Mouse (Mus musculus) CH12.LX (cell line): Measurements from ENCODE around the gene Gm10959. TPM values are rescaled to one million over a fixed set of nuclear protein-coding genes. Genes with fewer than 3 reads are reported as not detected.
A peak's percentile ranks its signal among the peaks of the same experiment; 100 is the strongest.

Experiments
- DNase-seq: peaks from one replicate; pipeline ENCODE4 v3.0.0-alpha.2; 2013; ENCODE audit errors: extremely low read depth
- H3K27ac ChIP-seq: 2 replicates; pipeline ENCODE4 v1.5.1; 2012; ENCODE audit warnings: low read depth, mild to moderate bottlenecking, control low read depth, moderate library complexity; ENCODE audit not compliant: insufficient read depth
- H3K27me3 ChIP-seq: replicated peaks from 2 replicates; pipeline ENCODE3; 2012; ENCODE audit warnings: inconsistent platforms
- H3K36me3 ChIP-seq, 2 experiments: replicated peaks in 1 of 2; 2 replicates each; pipeline versions ENCODE3 to v1.6.1; 2012; ENCODE audit warnings: inconsistent platforms in 1 of 2, low read length in 1 of 2, mild to moderate bottlenecking in 1 of 2, mixed read lengths in 1 of 2, moderate library complexity in 1 of 2; ENCODE audit not compliant: control insufficient read depth in 1 of 2, insufficient read depth in 1 of 2
- H3K4me1 ChIP-seq, 2 experiments: 2 replicates each; pipeline ENCODE4 v1.6.1; 2012; ENCODE audit warnings: inconsistent platforms in 1 of 2, moderate library complexity in 1 of 2; ENCODE audit not compliant: insufficient read depth in 2 of 2, control insufficient read depth in 1 of 2
- H3K4me2 ChIP-seq: 2 replicates; pipeline ENCODE4 v1.6.1; 2012; ENCODE audit warnings: low read depth, mild to moderate bottlenecking, control low read depth; ENCODE audit not compliant: poor library complexity, insufficient read depth, severe bottlenecking
- H3K4me3 ChIP-seq, 3 experiments: fragments of 150-350 bp in 1 of 3; sonication (generic) in 1 of 3; replicated peaks in 1 of 3; 2 replicates each; pipeline versions ENCODE3 to v1.5.1; 2011 to 2012; ENCODE audit warnings: low read depth in 2 of 3, low read length in 2 of 3, mild to moderate bottlenecking in 2 of 3, moderate library complexity in 2 of 3, control low read depth in 1 of 3, improper control_type of control experiment in 1 of 3, inconsistent platforms in 1 of 3, mixed read lengths in 1 of 3; ENCODE audit not compliant: poor library complexity in 1 of 3
- H3K79me2 ChIP-seq: replicated peaks from 2 replicates; pipeline ENCODE4 v1.6.1; 2012; ENCODE audit warnings: mild to moderate bottlenecking, moderate library complexity; ENCODE audit not compliant: control insufficient read depth, poor library complexity, insufficient read depth, severe bottlenecking; ENCODE audit errors: extremely low read depth
- H3K9ac ChIP-seq: 2 replicates; pipeline ENCODE4 v1.6.1; 2012; ENCODE audit warnings: low read depth, mild to moderate bottlenecking, control low read depth, moderate library complexity; ENCODE audit not compliant: insufficient read depth
- H3K9me3 ChIP-seq: replicated peaks from 2 replicates; pipeline ENCODE3; 2012; ENCODE audit warnings: low read length, inconsistent platforms, mixed read lengths
- BHLHE40 ChIP-seq: IDR thresholded peaks from 2 replicates; pipeline ENCODE4 v1.6.1; 2011; ENCODE audit warnings: mild to moderate bottlenecking, low read depth, low read length, improper control_type of control experiment
- CHD1 ChIP-seq: IDR thresholded peaks from 2 replicates; pipeline ENCODE4 v1.6.1; 2012; ENCODE audit warnings: low read depth, low read length, improper control_type of control experiment, inconsistent platforms
- CTCF ChIP-seq, 2 experiments: IDR thresholded peaks in 1 of 2; conservative IDR thresholded peaks in 1 of 2; 2 replicates each; pipeline ENCODE4 v1.5.1; 2011 to 2012; ENCODE audit warnings: low read depth in 2 of 2, low read length in 2 of 2, improper control_type of control experiment in 1 of 2, inconsistent platforms in 1 of 2, mild to moderate bottlenecking in 1 of 2, moderate library complexity in 1 of 2
- E2F4 ChIP-seq: IDR thresholded peaks from 2 replicates; pipeline ENCODE4 v1.6.1; 2011; ENCODE audit warnings: low read depth, low read length, improper control_type of control experiment; ENCODE audit not compliant: insufficient replicate concordance
- ELF1 ChIP-seq: IDR thresholded peaks from 2 replicates; pipeline ENCODE4 v1.6.1; 2014; ENCODE audit warnings: low read depth, mild to moderate bottlenecking, inconsistent platforms, low read length, improper control_type of control experiment
- EP300 ChIP-seq: IDR thresholded peaks from 2 replicates; pipeline ENCODE4 v1.6.1; 2011; ENCODE audit warnings: low read length, improper control_type of control experiment
- ETS1 ChIP-seq: conservative IDR thresholded peaks from 2 replicates; pipeline ENCODE4 v1.6.1; 2012; ENCODE audit warnings: low read depth, mild to moderate bottlenecking, inconsistent platforms, low read length, improper control_type of control experiment, moderate library complexity
- JUND ChIP-seq: conservative IDR thresholded peaks from 2 replicates; pipeline ENCODE4 v1.6.1; 2011; ENCODE audit warnings: low read depth, low read length, improper control_type of control experiment
- KAT2A ChIP-seq: IDR thresholded peaks from 2 replicates; pipeline ENCODE4 v1.6.1; 2012; ENCODE audit warnings: low read length, improper control_type of control experiment, inconsistent platforms; ENCODE audit not compliant: insufficient replicate concordance
- MAX ChIP-seq: IDR thresholded peaks from 2 replicates; pipeline ENCODE4 v1.6.1; 2011; ENCODE audit warnings: low read length, improper control_type of control experiment
- MEF2A ChIP-seq: IDR thresholded peaks from 2 replicates; pipeline ENCODE4 v1.6.1; 2014; ENCODE audit warnings: low read depth, mild to moderate bottlenecking, inconsistent platforms, low read length, improper control_type of control experiment, borderline replicate concordance
- MXI1 ChIP-seq: IDR thresholded peaks from 2 replicates; pipeline ENCODE4 v1.6.1; 2011; ENCODE audit warnings: mild to moderate bottlenecking, low read depth, low read length, improper control_type of control experiment
- NELFE ChIP-seq: IDR thresholded peaks from 2 replicates; pipeline ENCODE4 v1.6.1; 2011; ENCODE audit warnings: low read depth, low read length, improper control_type of control experiment
- PAX5 ChIP-seq: IDR thresholded peaks from 2 replicates; pipeline ENCODE4 v1.6.1; 2012; ENCODE audit warnings: low read length, inconsistent platforms, mixed read lengths
- POLR2AphosphoS2 ChIP-seq: IDR thresholded peaks from 2 replicates; pipeline ENCODE4 v1.6.1; 2011; ENCODE audit warnings: low read depth, low read length, improper control_type of control experiment
- TBP ChIP-seq: conservative IDR thresholded peaks from 2 replicates; pipeline ENCODE4 v1.6.1; 2011; ENCODE audit warnings: low read depth, low read length, improper control_type of control experiment
- TCF12 ChIP-seq: IDR thresholded peaks from 2 replicates; pipeline ENCODE4 v1.6.1; 2014; ENCODE audit warnings: low read depth, mild to moderate bottlenecking, inconsistent platforms, low read length, improper control_type of control experiment
- UBTF ChIP-seq: IDR thresholded peaks from 2 replicates; pipeline ENCODE4 v1.6.1; 2012; ENCODE audit warnings: low read depth, mild to moderate bottlenecking, inconsistent platforms, low read length, improper control_type of control experiment, moderate library complexity
- USF2 ChIP-seq: conservative IDR thresholded peaks from 2 replicates; pipeline ENCODE4 v1.6.1; 2011; ENCODE audit warnings: low read depth, low read length, improper control_type of control experiment
- ZMIZ1 ChIP-seq: IDR thresholded peaks from 2 replicates; pipeline ENCODE4 v1.6.1; 2012; ENCODE audit warnings: low read depth, mild to moderate bottlenecking, inconsistent platforms, low read length, improper control_type of control experiment
- ZNF384 ChIP-seq: IDR thresholded peaks from 2 replicates; pipeline ENCODE4 v1.6.1; 2012; ENCODE audit warnings: low read depth, low read length, improper control_type of control experiment, inconsistent platforms
- dilution Hi-C: fragments of 300-500 bp; cut with MboI; formaldehyde crosslinking; loops from 2 replicates; pipeline ENCODE4 v1.14.3; 2020; ENCODE audit warnings: low sequenced_read_pairs; ENCODE audit not compliant: extremely low pct_unique_long_range_greater_than_20kb, extremely low pct_ligation_motif_present
- in situ Hi-C: fragments of 300-500 bp; cut with MboI; formaldehyde crosslinking; loops from 3 replicates; pipeline ENCODE4 v1.14.3; 2019; ENCODE audit warnings: low sequenced_read_pairs, low pct_ligation_motif_present, low pct_unique_long_range_greater_than_20kb, mixed read lengths
- polyA plus RNA-seq: library from polyadenylated mRNA; unstranded; fragments of >175 nt; gene quantifications from 2 replicates; pipeline ENCODE4 v1.2.1, GENCODE M21; 2012; ENCODE audit warnings: low read depth; ENCODE audit not compliant: insufficient read length
- total RNA-seq, 2 experiments: library from RNA; depleted of rRNA; stranded (reverse); fragments of 300-350 nt in 1 of 2; fragments of >200 nt in 1 of 2; gene quantifications; 2 replicates each; pipeline ENCODE4 v1.2.3; 2012 to 2014

Gene Gm10959
- total and polyA plus RNA-seq, 3 experiments, result not detected

GRCm38 (mm10) chr3:122920572-122921435, 1.6 kb upstream of the Gm10959 start:
- Histone ChIP-seq H3K9ac (0 out of 2 replicates have a peak overlapping the region, but pooled peaks have one; percentile 23), H3K4me2 (peak overlapping the region; percentile 37), H3K4me3 (no peak overlapping the region), H3K9me3 (no peaks in the 10 kb centered on the region), H3K27ac (peak overlapping the region; percentile 13; the same call in 1 of the 2 replicates), H3K36me3 (no peaks in the 10 kb centered on the region), H3K27me3 (no peaks in the 10 kb centered on the region), H3K79me2 (peaks cover 5% of the 10 kb centered on the region; the same call in 1 of the 2 replicates), H3K4me1 (peaks cover 4 to 28% of the 10 kb centered on the region in 2 experiments)
- peak; percentile 48 for DNase-seq
- dilution Hi-C loops, result no loop called here
- TF ChIP-seq ZNF384 (no peak), CHD1 (no peak), MAX (0 out of 2 replicates have a peak, but pooled peaks have one; percentile 37), MXI1 (0 out of 2 replicates have a peak, but pooled peaks have one; percentile 41), UBTF (no peak), KAT2A (no peak), PAX5 (no peak), MEF2A (no peak), ZMIZ1 (no peak), CTCF (conservative IDR thresholded peaks at IDR 0.05 in 1 of 2, IDR thresholded peaks at IDR 0.05 in 1 of 2; ENCODE audit: low read depth in 2 of 2, low read length in 2 of 2) (no peak), TCF12 (no peak; the same call in 1 of the 2 replicates), BHLHE40 (no peak), EP300 (0 out of 2 replicates have a peak, but pooled peaks have one; percentile 14), JUND (no peak), ETS1 (no peak), TBP (no peak), E2F4 (no peak), ELF1 (no peak), POLR2AphosphoS2 (no peak), NELFE (0 out of 2 replicates have a peak, but pooled peaks have one; percentile 6), USF2 (no peak)
- in situ Hi-C loops, result loop anchor here (25.0 kb wide), 2 partner anchors 284 to 634 kb away; partner anchors contain the start of gene Bcar3
